Mouse (Mus musculus): ENCODE measurements at regions not wholly inside any gene's neighbourhood (a gene's known extent, or its start where the extent isn't known, plus 50 kb on each side); places are given as distances from the start of the nearest gene placed in this dataset.

DNA sequence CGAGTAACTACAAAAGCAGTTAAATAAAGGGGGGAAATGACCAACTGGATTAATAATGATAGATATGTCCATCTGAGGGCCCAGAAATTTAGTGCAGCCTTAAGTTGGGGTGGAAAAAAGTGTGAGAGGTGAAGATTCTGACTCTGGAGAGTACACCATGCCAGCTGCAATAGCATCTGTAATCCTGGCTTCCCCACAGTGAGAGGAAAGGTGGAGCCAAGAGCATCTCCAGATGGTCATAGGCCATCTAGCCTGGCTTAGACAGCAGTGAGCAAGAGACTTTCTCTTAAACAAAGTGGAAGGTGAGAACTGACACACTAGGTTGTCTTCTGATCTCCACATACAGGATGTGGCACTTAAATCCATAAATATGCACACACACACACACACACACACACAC is 264.7 kb downstream of the Gm9195 start:
- in situ Hi-C loops (cut with MboI; ENCODE audit: unreplicated experiment in 2 of 2): no loop called here

DNA sequence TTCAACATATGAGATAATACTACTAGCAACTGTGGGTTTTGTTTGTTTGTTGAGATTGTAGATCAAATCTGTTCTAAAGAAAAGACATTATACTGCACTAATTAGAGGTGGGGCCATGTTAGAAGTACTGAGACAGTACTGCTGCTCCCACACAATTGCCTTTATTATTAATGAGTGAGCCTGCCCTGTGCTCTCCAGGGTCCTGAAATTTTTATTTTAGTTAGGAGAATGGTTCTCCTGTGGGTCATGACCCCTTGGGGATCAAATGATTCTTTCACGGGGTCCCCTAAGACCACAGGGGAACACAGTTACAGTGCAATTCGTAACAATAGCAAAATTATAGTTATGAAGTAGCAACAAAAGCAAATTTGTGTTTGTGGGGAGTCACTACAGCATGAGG is 268.8 kb downstream of the Gm9195 start:
- in situ Hi-C loops (cut with MboI; ENCODE audit: unreplicated experiment in 2 of 2): no loop called here

DNA sequence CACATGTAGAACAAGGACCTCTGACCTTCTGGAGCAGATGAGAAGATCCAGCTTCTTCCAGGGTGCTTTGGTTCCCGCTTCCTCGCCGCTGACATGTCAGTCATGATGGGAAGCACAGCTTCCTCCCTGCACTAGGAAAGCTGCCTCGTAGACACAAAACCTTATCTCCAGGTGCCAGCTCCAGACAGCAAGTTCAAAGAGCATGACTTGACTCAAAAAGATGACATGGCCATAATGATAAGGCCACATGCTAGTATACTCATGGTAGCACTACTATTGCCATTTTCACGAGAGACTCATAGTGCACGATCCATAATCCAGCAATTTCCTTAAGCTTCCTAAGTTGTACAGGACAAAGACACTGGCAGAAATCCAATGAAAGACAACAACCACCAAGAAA is 272.1 kb downstream of the Gm9195 start:
- in situ Hi-C loops (cut with MboI; ENCODE audit: unreplicated experiment in 2 of 2): no loop called here

DNA sequence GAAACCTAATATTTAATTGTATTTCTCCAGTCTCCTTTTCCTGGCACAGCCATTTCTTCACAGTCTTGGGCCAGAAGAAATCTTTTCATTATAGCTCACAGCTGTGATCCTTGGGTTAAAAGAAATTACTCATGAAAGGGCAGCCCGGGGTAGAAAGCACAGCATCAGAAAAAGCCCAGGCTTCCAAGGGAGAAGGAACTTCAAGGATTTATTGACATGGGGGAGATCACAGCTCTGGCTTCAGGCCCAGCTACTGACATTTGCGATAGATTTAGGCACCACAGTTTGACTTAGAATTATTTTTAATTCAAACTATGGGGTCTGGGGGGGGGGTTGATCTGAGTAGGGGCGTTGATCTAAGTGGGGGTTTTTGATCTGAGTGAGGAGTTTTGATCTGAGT is 291.3 kb downstream of the Gm9195 start:
- in situ Hi-C loops (cut with MboI; ENCODE audit: unreplicated experiment in 2 of 2): no loop called here

DNA sequence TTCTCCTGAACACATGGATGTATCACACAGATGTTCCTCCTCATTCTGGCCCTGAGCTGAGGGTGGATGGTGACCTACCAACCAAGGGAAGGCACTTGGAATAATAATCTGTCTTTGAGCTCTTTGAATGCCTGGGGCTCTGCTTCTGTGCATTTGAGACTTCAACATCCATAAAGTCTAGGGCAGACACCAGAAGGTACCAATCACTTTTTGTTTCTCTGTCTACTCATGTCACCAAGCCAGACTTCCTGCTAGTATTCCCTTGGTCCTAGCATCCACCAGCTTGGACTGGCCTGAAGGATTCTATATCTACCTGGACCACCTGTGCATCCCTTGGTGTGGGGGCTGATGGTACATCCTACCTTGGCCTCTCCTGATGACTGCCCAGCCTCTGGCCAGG is 291.7 kb downstream of the Gm9195 start:
- in situ Hi-C loops (cut with MboI; ENCODE audit: unreplicated experiment in 2 of 2): no loop called here

DNA sequence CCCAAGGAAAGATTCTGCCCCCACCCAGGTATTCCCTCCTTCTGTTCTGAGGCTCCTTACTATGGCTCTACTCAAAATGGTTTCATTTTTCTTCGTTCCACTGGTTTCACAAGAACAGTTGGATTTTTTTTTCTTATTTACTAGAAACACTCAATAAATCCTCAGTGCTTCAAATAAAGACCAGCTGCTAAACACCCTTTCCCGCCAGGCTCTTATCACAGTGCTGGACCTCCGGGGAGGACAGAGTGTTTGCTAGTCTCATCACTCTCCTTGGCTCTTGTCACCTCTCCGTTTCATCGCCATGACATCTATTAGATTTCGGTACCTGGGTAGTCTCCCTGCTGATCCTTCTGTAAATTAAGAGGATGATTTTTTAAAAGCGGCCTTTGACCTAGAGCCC is 293.7 kb downstream of the Gm9195 start:
- in situ Hi-C loops (cut with MboI; ENCODE audit: unreplicated experiment in 2 of 2): no loop called here

DNA sequence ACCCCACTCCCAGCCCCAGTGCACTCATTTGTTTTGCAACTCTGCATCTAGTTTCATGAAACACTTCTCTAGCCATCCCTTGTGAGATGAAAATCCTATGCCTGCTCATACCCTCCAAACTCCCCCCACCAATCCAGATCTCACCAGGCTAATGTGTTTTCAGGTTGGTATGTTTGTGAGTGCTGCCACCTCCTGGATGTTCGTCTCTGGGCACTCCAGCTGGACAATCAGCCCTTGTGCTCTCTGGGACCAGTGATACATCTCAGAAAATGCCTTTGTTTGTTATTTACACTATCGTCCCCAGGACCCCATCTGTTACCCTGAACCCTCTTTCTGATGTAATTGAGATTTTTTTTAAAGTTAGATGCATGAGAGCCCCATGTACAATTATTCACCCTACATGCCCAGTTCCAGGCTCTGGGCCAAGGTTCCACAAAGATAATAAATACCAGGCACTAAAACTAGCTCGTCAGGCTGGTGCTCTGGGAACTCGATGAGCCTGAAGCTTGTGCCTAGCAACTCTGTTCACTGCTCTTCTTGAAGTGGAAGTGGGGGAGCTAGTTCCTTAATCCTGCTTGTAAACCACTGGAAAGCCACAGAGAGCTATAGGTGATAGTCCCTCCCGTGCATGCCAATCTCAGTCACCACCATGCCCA is 304.2 kb downstream of the Gm9195 start:
- in situ Hi-C loops (cut with MboI; ENCODE audit: unreplicated experiment in 2 of 2): no loop called here

DNA sequence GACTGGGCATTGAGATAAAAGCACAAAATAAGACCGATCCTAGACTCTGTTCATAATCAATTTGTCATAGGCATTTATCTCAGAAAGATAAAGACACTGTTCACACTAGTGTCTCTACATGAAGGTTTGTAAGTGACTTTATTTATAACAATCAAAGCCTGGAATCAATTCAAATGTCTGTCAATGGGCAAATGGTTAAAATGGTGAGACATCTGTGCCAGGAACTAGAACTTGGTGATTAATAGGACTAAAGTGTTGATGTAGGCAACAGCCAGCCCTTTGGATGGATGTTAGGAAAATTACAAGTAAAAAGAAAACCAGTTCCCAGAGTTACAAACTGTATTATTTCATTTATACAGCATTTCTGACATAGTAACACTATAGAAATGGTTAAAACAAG is 315.9 kb downstream of the Gm9195 start:
- in situ Hi-C loops (cut with MboI; ENCODE audit: unreplicated experiment in 2 of 2): no loop called here

DNA sequence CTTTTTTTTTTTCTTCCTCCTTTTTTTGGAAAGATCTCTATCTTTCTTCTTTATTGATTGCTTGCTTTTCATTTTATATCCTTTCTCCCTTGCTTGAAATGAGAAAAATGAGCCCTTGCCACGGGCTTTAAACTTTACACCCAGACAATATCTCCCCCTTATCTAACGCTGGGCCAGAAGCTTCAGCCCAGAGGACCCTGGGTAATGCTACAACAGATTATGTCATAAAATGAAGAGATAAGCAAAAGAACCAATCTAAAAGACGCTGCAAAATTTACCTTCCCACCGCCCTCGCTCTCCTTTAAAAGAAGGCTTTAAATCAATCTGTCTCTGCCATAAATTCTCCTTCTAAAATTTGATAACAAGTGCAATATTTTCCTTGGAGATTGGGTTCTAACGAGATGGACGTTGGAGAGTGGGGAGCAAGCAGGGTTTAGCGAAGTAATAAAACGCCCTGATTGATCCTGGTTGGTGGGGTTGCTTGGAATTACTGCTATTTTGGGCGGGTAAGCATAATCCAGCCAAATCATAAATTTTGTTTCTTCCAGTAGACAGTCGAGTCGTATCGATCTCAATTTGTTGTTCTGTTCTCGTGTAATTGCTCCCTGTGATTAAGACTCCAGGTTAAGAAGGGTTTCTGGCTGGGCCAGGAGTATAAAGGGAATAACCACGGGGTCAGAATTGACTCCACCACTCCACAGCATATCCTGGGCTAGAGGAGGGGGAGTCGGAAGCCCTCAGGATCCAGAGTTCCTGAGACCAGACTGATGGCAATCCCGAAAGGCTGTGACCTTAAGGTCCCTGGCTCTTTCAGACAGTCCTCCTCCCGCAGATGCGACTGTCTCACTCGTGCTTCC is 318.9 kb downstream of the Gm9195 start:
- in situ Hi-C loops (cut with MboI; ENCODE audit: unreplicated experiment in 2 of 2): no loop called here

DNA sequence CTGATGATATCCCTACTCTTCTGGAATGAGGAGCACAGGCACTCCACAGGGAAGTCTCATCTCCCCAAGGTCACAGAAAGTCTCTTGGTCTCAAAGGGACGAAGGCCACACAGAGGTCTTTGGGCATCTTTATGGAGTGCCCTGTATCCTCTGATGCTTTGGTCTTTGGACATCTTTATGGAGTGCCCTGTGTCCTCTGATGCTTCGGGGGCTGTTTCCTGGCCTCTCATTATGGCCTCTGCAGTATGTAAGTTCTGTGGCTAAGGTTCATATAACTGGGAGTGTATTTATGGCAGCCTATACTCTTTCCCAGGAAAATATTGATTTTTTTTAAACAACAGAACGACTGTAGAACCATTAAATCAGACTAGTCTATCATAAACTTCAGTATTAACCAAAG is 319.9 kb downstream of the Gm9195 start:
- in situ Hi-C loops (cut with MboI; ENCODE audit: unreplicated experiment in 2 of 2): no loop called here

DNA sequence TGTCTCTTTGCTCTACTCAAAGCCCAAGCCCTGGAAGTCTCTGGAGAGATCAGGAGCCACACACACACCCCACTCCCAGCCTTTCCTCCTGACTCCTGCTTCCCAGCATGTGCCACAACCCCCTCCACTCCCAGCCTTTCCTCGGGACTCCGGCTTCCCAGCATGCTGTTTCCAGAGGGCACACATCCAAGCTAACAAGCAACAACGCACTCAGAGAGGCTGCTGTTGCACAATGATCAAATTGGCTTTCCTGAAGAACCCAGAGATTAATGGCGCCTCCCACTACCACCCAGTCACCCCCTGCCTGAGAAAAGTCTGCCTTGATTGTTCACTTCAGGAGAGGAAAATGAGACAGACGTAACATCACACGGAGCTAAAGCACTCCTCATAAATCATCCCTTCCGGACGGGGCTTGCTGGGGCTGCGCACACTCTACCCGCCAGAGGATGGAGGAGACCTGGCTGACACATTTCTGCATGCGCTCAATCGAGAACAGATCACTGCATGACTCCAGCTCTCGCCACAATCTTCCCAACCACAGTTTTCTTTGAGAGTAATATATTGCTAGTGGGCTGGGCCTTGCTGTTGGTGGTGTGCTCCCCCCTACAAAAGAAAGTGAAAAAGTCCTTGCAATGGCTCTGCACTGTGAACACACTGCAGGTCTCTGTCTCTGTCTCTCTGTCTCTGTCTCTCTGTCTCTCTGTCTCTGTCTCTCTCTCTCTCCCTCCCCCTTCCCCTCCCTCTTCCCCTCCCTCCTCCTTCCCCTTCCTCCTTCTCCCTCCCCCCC is 332.9 kb downstream of the Gm9195 start:
- in situ Hi-C loops (cut with MboI; ENCODE audit: unreplicated experiment in 2 of 2): no loop called here

DNA sequence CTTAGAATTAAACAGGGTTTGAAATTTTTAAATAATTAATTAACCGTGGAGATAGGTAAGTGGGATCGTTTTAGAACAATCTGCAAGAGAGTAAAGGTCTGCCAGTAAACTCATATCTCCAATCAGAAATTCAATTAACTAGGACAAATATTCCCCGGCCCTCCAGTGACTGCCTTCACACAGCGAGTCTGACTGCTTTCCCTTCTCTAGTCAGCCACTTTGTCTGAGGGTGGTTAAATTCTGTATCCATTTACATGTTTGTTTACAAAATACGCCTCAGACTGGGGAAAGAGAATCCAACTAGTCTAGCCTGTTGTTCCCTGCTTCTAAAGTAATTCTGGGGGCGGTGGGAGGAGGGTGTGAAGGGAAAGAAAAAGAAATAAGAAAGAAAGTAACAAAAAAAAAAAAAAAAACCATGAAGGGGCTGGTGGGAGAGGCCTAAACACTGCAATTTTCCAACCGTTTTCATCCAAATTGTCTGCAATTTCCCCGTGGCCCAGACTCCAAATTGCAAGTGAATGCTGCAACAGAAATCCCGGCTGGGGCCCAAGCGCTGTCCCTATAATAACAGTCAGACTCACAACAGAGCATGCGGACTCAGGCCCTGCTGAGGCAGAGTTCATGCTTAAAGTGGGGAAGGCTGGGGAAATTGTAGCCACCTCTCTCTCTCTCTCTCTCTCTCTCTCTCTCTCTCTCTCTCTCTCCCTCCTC is 336.3 kb downstream of the Gm9195 start:
- in situ Hi-C loops (cut with MboI; ENCODE audit: unreplicated experiment in 2 of 2): no loop called here

DNA sequence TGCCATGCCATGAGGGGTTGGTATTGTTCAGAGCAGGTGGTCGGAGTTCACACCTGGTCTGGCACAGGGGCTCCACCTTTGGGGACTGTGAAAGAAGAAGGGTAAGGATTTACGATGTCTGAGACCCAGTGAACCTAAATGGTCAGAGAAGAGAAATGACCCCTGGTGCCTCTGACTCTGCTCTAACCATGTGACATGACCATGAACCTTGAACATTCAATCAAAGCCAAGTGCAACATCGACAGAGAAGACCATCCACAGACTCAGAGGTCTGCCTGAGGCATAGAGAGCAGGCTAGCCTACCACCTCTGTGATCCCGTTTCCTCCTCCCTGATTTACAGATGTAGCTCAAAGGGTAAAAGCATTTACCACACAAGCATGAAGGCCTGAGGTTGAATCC is 340.0 kb downstream of the Gm9195 start:
- in situ Hi-C loops (cut with MboI; ENCODE audit: unreplicated experiment in 2 of 2): no loop called here

DNA sequence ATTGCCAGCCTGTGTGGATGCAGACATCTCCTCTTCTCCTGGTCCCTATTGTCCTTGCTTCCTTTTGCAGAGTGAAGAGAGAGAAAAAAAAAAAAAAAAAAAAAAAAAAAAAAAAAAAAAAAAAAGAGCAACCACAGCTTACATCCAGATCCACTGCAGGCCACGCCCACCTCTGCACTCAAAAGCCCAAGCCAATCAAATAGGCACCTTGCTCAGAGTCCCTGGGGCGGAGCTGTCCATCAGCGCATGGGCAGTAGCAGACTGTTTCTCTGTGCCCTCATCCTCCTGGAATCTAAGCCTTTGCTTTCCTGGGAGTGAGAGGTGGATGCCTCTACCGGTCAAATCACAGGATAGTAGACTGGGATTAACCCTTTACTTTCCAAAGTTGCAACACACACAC is 342.2 kb downstream of the Gm9195 start:
- in situ Hi-C loops (cut with MboI; ENCODE audit: unreplicated experiment in 2 of 2): no loop called here

DNA sequence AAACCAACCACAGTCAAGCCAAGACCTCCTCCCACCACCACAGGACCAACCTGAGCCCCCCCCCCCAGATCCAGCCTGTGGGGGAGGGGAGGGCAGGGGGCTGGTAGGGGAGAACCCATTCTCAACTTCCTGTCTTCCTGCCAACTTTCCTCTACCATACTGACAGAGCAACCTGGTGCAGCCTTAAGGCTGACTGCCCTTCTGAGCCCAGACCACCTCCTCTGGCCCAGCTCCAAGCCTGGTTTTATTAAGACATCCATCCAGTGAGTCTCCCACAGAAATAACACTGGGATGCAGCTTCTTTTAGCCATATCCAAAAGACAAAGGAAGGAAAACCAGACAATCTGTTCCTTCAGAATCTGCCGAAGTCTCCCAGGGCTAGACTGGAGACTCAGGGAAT is 342.8 kb downstream of the Gm9195 start:
- in situ Hi-C loops (cut with MboI; ENCODE audit: unreplicated experiment in 2 of 2): no loop called here

DNA sequence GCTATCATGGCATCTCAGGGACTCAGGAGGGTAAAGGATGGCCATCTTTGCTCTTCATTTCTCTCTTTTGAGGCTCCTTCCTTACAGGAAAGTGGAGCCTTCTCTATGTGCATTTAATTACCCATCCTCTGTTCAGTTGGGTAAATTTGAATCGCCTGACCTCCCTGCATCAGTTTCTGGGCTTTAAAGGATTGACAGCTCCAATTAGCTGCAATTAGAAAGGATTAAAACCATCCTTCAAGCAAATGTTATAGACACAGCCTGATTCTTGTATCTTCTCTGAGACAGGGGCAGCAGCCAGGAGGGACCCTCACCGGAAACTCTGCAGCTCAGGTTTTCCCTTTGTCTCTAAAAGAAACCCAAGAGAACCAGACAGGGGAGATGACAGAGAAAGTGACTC is 345.3 kb downstream of the Gm9195 start:
- in situ Hi-C loops (cut with MboI; ENCODE audit: unreplicated experiment in 2 of 2): no loop called here

DNA sequence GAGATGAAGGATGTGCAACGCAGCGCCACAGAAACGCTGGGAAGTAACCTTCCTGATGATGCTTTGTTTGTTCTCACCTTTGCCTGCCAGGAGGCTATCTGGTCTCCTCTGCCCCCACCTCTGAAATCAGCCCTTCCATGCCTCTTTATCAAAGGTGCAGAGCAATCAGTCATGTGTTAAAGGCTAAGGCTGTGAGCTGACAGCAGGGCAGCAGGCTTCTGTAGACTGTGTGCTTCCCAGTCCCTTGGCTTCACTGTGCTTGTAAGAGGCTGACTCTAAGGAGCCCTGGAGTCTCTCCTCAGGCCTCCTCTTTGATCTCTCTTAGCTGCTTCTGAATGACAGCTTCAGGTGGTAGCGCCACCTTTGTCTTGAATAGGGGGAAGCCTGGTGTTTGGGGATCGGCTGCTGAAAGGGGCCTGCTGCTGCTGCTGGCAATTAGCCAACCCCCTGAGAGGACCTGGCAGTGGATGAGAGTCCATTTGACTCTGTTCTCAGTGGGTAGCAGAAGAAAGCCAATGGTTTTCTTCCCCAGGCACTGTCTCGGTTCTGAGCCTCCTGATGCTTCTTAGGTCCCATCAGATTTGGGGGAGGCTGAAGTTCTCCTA is 348.7 kb downstream of the Gm9195 start:
- in situ Hi-C loops (cut with MboI; ENCODE audit: unreplicated experiment in 2 of 2): no loop called here

DNA sequence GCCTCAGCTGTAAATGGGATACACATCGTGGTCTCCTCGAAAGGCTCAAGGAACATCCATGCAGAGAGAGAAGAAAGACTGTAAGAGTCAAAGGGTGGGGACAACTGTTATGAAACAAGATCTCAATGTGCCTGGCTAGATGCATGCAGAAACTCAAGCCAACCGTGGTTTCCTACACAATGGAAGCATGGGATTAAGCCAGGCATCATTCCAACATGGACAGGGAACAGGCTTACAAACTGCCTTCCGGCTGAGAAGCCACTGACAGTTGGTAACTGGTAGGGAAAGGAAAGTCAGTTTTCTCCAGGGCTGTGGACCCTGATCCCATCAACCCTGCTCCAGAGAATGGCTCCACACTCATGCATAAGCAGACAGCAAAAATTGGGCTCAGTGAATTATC is 350.5 kb downstream of the Gm9195 start:
- in situ Hi-C loops (cut with MboI; ENCODE audit: unreplicated experiment in 2 of 2): no loop called here

DNA sequence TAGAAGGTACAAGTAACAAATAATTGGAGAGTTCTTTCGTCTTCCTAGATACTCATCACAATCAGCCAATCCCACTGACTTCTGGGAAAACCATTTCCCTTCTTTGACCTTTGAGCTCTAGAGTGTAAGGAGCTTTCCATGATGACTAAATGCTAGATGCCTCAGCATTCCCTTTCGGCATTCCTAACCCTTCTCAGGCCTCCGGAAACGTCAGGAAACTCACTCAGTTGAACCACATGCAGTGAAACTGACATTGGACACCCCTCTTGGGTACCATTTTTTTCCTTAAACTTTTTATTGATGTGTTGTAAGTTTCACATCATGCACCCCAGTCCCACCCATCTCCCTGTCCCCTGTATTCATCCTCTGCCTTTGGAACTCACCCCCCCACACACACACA is 361.5 kb downstream of the Gm9195 start:
- in situ Hi-C loops (cut with MboI; ENCODE audit: unreplicated experiment in 2 of 2): no loop called here

DNA sequence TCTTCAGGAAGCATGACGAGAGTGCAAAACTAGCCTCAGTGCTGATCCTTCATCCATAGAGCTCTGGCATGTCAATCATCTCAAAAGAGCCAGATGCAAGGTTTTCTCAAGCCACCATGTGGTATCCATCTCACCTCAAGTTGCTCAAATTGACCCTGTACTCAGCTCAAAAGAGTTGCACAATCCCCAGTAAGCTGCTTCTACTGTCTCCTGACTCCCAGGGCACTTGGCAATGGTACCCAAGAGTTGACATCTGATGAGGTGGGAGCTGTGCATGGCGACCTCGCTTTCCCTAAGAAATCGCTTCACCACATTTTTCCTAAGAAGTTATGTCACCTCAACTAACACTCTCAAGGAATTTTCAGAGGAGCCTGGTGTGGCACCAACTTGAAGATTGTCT is 369.9 kb downstream of the Gm9195 start:
- in situ Hi-C loops (cut with MboI; ENCODE audit: unreplicated experiment in 2 of 2): no loop called here

DNA sequence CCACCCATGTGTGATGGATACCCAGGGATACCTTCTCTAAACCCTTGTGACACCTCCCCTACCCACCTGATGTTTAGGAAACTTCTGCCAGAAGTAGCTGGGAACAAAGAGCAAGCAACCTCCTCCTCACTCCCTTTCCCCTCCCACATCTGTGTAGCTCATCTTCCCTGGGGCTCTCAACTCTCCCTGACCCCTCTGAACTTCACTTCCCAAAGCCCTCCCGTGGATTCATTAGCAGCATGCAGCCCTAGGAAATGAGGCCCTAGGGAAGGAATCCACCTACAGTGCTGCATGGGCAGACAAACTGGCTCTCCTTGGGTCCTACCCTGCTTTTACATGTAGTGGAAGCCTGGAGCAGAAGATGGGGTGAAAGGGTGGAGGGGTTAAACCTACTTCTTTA is 370.6 kb downstream of the Gm9195 start:
- in situ Hi-C loops (cut with MboI; ENCODE audit: unreplicated experiment in 2 of 2): no loop called here

Data from v-Abl transformed pro-B cells (cell line).